Mouse (Mus musculus) cerebellum, adult 9-10 months (tissue): Measurements from ENCODE around the gene Sema3b.
A peak's percentile ranks its signal among the peaks of the same experiment; 100 is the strongest.
"Not testable (repeated sequence)": the region's sequence is repeated elsewhere in the genome, so short reads cannot be mapped to it uniquely, and the experiment has no call there.

ENCODE experiments used
- DNase-seq: peaks from one replicate; pipeline ENCODE4 v3.0.0; 2022

Gene Sema3b

GRCm38 (mm10) chr9:107568331-107569261 lies 40.4 kb downstream of the Sema3b start:
- DNase-seq = peak; percentile 84

- no peak for DNase-seq
These were observed 41.2 kb downstream of the Sema3b start, which contains the start of gene Hyal2 for GRCm38 (mm10) chr9:107567702-107568319. Gene Hyal2 (plus strand): TSS chr9:107567945.

- no peak for DNase-seq
These were observed 42.2 kb downstream of the Sema3b start for GRCm38 (mm10) chr9:107566855-107567254.

- peak; percentile 83 for DNase-seq
These were observed 42.9 kb downstream of the Sema3b start for GRCm38 (mm10) chr9:107566041-107566709.

GRCm38 (mm10) chr9:107565556-107565955 lies 43.5 kb downstream of the Sema3b start:
- DNase-seq = not testable (repeated sequence)

GRCm38 (mm10) chr9:107563029-107563581 lies 45.9 kb downstream of the Sema3b start, which contains the start of gene Tusc2:
Gene Tusc2 (plus strand): TSS chr9:107563255.
- peak; percentile 95 for DNase-seq

- DNase-seq = no peak
These were observed 52.7 kb downstream of the Sema3b start for GRCm38 (mm10) chr9:107556346-107556745.

GRCm38 (mm10) chr9:107555701-107556100 lies 53.3 kb downstream of the Sema3b start:
- no peak for DNase-seq

- DNase-seq = no peak
These were observed 54.0 kb downstream of the Sema3b start for GRCm38 (mm10) chr9:107555031-107555457.

GRCm38 (mm10) chr9:107554319-107554825 lies 54.7 kb downstream of the Sema3b start:
- DNase-seq = peak; percentile 95

GRCm38 (mm10) chr9:107553541-107554318 lies 55.3 kb downstream of the Sema3b start:
- DNase-seq = no peak

- DNase-seq = no peak
These were observed 56.2 kb downstream of the Sema3b start for GRCm38 (mm10) chr9:107552690-107553393.

GRCm38 (mm10) chr9:107551890-107552355 lies 57.1 kb downstream of the Sema3b start:
- peak; percentile 48 for DNase-seq

- peak; percentile 60 for DNase-seq
These were observed 57.7 kb downstream of the Sema3b start, which contains the start of gene Rassf1 for GRCm38 (mm10) chr9:107551117-107551889. Gene Rassf1 (plus strand): TSS chr9:107551555.

- DNase-seq = peak; percentile 53
These were observed 58.4 kb downstream of the Sema3b start for GRCm38 (mm10) chr9:107550491-107551116.

- no peak for DNase-seq
These were observed 59.5 kb downstream of the Sema3b start for GRCm38 (mm10) chr9:107549297-107550074.

GRCm38 (mm10) chr9:107548820-107549219 lies 60.2 kb downstream of the Sema3b start:
- peak; percentile 50 for DNase-seq

- DNase-seq = no peak
These were observed 61.1 kb downstream of the Sema3b start for GRCm38 (mm10) chr9:107547957-107548356.
